Mouse (Mus musculus): ENCODE measurements around the gene Ppia. TPM values are rescaled to one million over a fixed set of nuclear protein-coding genes. Genes with fewer than 3 reads are reported as not detected.
A peak's percentile ranks its signal among the peaks of the same experiment; 100 is the strongest.

Gene Ppia
- polyA plus RNA-seq, 1 experiment from 2014 or later, result 4,594 TPM

- Histone ChIP-seq H3K9me3 (no peaks in the 10 kb centered on the region), H3K9ac (replicated peaks) (peak overlapping the region; percentile 91), H3K27ac (replicated peaks) (no peak overlapping the region), H3K27me3 (no peaks in the 10 kb centered on the region), H3K4me1 (peaks cover 29% of the 10 kb centered on the region), H3K36me3 (peaks cover 32% of the 10 kb centered on the region), H3K4me2 (replicated peaks) (peak overlapping the region; percentile 84), H3K4me3 (peak overlapping the region; percentile 96)
- WGBS, result 86% methylated on average over 8 of the region's 8 CpGs
- ATAC-seq (ENCODE audit: low FRiP score, low read depth), result no peak
These were observed 24.7 kb upstream of the Ppia start for GRCm38 (mm10) chr11:6390376-6391053.

DNA sequence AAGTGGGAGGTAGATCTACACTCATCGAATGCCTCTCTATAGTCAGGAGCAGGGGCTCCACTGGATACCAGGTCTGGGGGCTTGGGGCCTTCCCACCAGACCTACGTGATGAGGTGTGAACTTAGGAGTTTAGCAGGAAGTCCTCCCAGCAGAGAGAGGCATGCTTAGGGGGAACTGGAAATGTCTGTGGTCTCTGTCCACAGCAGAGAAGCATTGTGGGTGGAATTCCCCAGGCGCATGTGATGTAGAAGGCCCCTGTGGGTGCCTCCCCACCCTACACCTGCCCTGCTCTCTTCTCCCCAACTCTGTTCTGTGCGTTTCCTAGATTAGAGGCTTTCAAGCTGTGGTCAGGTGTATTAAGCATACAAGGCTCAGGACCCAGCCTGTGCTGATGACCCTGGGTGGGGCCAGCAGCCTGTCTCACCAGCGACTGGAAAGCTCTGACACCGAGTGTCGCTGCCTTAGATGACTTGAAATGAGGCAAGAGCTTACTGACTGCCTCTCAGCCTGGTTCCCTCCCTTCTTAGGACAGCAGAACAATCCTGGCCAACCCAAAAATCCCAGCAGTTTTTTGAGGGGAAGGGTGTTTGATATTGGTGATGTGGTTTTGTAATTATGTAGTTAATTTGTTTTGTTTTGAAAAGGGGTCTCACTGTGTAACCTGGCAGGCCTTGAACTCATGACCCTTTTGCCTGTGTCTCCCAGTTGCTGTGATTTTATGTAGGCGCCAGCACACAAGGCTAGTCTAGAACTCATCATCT is 23.5 kb upstream of the Ppia start:
- H3K4me1 ChIP-seq, result peaks cover 29% of the 10 kb centered on the region
- peaks cover 44% of the 10 kb centered on the region for H3K36me3 ChIP-seq
- H3K27me3 ChIP-seq, result no peaks in the 10 kb centered on the region
- WGBS, result 93% methylated on average over 8 of the region's 8 CpGs
- H3K4me2 ChIP-seq (replicated peaks), result no peak overlapping the region
- no peak overlapping the region; the same call in 1 of the 2 replicates for H3K4me3 ChIP-seq
- no peaks in the 10 kb centered on the region for H3K9me3 ChIP-seq
- no peak overlapping the region for H3K9ac ChIP-seq (replicated peaks)
- ATAC-seq (ENCODE audit: low FRiP score, low read depth), result no peak
- H3K27ac ChIP-seq (replicated peaks), result no peak overlapping the region

GRCm38 (mm10) chr11:6392857-6393256 is 22.4 kb upstream of the Ppia start:
- H3K27me3 ChIP-seq, result no peaks in the 10 kb centered on the region
- no peak overlapping the region for H3K9ac ChIP-seq (replicated peaks)
- 90% methylated on average over 6 of the region's 6 CpGs for WGBS
- ATAC-seq (ENCODE audit: low FRiP score, low read depth), result no peak
- no peaks in the 10 kb centered on the region for H3K9me3 ChIP-seq
- peaks cover 56% of the 10 kb centered on the region for H3K36me3 ChIP-seq
- no peak overlapping the region for H3K4me3 ChIP-seq
- no peak overlapping the region for H3K4me2 ChIP-seq (replicated peaks)
- no peak overlapping the region for H3K27ac ChIP-seq (replicated peaks)
- peaks cover 29% of the 10 kb centered on the region for H3K4me1 ChIP-seq

DNA sequence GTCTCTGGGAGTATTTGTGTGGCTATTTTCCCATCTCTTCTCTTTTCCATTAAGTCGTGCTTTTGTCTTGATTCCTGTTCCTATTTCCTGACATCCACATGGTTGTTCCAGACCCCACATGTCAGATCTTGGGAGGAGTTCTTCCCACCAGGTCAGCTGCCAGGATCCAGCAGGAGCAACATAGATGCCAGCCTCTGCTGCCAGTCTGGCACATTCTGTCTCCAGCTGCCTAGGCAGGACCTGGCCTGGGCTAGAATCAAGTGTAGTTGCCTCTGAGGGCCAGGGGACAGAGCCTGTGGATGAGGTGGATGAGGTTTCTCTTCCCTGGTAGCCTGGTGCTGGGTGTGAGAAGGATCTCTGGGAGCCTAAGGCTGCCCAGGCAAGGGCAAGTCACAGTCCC is 21.4 kb upstream of the Ppia start:
- Histone ChIP-seq H3K27ac (replicated peaks) (no peak overlapping the region), H3K4me3 (no peak overlapping the region), H3K27me3 (no peaks in the 10 kb centered on the region), H3K9ac (replicated peaks) (no peak overlapping the region), H3K4me2 (replicated peaks) (no peak overlapping the region), H3K36me3 (peaks cover 66% of the 10 kb centered on the region), H3K9me3 (no peaks in the 10 kb centered on the region), H3K4me1 (peaks cover 29% of the 10 kb centered on the region)
- ATAC-seq (ENCODE audit: low FRiP score, low read depth), result no peak
- 89% methylated on average over 1 of the region's 1 CpGs for WGBS

GRCm38 (mm10) chr11:6395565-6395964 is 19.7 kb upstream of the Ppia start:
- Histone ChIP-seq H3K4me1 (peaks cover 20% of the 10 kb centered on the region), H3K4me2 (replicated peaks) (no peak overlapping the region), H3K36me3 (peaks cover 82% of the 10 kb centered on the region), H3K9ac (replicated peaks) (no peak overlapping the region), H3K27me3 (no peaks in the 10 kb centered on the region), H3K27ac (replicated peaks) (no peak overlapping the region), H3K9me3 (no peaks in the 10 kb centered on the region), H3K4me3 (no peak overlapping the region)
- WGBS, result 82% methylated on average over 5 of the region's 5 CpGs
- ATAC-seq (ENCODE audit: low FRiP score, low read depth), result no peak

DNA sequence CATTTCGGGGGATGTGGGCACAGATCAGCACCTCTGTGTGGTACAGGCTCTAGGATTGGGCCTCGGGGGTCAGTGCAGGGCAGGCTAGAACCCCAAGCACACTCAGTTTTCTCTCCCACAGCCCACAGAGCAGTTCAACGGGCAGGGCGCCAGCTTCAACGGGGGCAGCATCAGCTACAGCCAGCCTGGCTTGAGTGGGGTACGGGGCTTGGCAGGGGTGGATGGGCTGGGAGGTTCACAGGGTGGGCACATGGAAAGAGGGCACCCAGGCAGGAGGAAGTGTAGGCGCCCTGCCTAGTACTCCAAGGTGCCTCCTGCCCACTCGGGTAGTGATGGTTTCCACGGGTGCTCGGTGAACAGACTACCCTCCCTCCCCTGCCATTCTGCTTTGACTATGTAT is 17.1 kb upstream of the Ppia start:
- no peak overlapping the region for H3K27ac ChIP-seq (replicated peaks)
- peaks cover 6% of the 10 kb centered on the region; the same call in 1 of the 2 replicates for H3K4me1 ChIP-seq
- no peak overlapping the region for H3K4me3 ChIP-seq
- H3K9me3 ChIP-seq, result no peaks in the 10 kb centered on the region
- WGBS, result 96% methylated on average over 10 of the region's 10 CpGs
- no peaks in the 10 kb centered on the region for H3K27me3 ChIP-seq
- no peak overlapping the region for H3K9ac ChIP-seq (replicated peaks)
- no peak for ATAC-seq (ENCODE audit: low FRiP score, low read depth)
- H3K36me3 ChIP-seq, result peaks cover 92% of the 10 kb centered on the region
- H3K4me2 ChIP-seq (replicated peaks), result no peak overlapping the region

DNA sequence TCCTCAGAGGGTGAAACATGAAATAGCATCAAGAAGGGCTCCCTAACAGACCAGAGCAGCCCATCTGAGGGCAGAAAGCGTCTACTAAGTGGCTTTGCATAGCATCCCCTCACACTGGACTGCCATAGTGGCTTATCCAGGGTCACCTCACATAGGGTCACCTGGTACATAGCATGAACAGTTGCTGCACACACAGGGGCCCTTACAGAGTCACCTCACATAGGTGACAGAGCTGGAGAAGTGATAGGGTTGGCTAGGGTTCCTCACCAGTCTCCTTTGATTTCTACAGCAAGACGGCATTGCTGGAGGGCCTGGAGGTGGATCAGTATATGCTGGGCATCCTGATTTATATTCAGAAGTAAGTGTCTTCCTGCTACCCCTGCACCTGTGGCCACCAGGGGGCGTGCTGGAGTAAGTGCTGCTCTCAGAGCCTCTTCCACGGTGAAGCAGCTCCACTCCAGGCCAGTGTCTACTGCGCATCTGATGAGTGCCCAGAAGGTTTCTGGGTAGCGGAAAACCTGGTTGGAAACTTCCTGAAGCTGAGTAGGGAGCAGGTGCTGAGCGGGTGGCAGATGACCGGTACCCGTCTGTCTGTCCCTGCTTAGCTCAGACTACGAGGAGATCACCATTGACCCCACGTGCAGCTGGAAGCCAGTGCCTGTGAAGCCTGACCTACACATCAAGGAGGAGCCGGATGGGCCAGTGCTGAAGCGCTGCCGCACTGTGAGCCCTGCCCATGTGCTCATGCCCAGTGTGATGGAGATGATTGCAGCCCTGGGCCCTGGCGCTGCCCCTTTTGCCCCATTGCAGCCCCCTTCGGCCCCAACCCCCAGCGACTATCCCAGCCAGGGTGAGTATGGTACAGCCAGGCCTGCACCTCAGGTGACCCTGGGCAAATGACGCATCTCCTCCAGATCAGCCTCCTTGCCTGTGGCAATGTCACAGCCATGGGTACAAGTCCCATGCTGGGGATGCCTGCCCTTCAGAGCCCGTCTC is 12.4 kb upstream of the Ppia start:
- Histone ChIP-seq H3K4me3 (no peak overlapping the region), H3K27me3 (no peaks in the 10 kb centered on the region), H3K4me1 (peaks cover 9% of the 10 kb centered on the region), H3K36me3 (peaks cover 86% of the 10 kb centered on the region), H3K9ac (replicated peaks) (no peak overlapping the region), H3K4me2 (replicated peaks) (no peak overlapping the region), H3K27ac (replicated peaks) (no peak overlapping the region), H3K9me3 (no peaks in the 10 kb centered on the region)
- no peak for ATAC-seq (ENCODE audit: low FRiP score, low read depth)
- WGBS, result 87% methylated on average over 19 of the region's 19 CpGs

GRCm38 (mm10) chr11:6403830-6404405 is 11.3 kb upstream of the Ppia start:
- H3K27ac ChIP-seq (replicated peaks), result no peak overlapping the region
- no peak overlapping the region for H3K4me3 ChIP-seq
- no peaks in the 10 kb centered on the region for H3K9me3 ChIP-seq
- no peak overlapping the region for H3K4me2 ChIP-seq (replicated peaks)
- peaks cover 75% of the 10 kb centered on the region for H3K36me3 ChIP-seq
- WGBS, result 91% methylated on average over 5 of the region's 5 CpGs
- no peaks in the 10 kb centered on the region for H3K27me3 ChIP-seq
- no peak overlapping the region for H3K9ac ChIP-seq (replicated peaks)
- ATAC-seq (ENCODE audit: low FRiP score, low read depth), result no peak
- H3K4me1 ChIP-seq, result peaks cover 9% of the 10 kb centered on the region

DNA sequence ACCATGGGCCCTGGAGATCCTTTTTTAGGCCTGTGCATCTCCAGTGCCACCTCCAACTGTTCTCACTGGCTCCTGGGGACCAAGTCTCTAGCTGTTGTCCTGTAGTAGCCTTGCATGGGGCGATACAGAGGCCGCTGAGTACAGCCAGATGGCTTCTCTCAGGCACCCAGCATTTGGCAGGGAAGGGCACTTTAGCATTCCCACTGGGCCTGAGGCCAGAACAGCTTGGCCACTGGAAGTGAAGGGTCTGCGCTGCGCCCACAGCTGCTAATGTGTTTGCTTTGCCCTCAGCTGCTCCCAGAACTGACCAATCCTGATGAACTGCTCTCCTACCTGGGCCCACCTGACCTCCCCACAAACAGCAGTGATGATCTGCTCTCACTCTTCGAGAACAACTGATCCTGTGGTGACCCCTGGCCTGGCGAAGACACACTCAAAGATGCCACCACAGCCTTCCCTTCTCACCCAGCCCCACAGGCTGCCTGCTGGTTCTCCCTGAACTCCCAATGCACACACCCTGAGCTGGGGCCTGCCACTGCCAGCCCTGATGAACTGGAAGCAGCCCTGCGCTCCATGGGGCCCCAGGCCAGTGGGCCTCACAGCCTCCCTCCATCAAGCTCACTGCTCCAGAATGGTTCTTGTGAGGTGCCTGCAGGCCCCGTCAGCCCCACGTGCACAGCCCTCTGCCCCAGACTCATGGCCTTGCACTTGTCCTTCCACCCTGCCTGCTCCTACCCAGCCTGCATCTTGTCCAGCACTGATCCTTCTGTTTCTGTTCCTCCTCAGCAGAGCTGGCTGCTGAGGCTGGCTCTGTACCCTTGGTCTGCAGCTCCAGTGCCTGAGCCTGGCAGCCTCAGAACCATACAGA is 10.3 kb upstream of the Ppia start:
- no peaks in the 10 kb centered on the region for H3K9me3 ChIP-seq
- peaks cover 65% of the 10 kb centered on the region for H3K36me3 ChIP-seq
- H3K4me1 ChIP-seq, result peaks cover 9% of the 10 kb centered on the region
- no peak for ATAC-seq (ENCODE audit: low FRiP score, low read depth)
- no peaks in the 10 kb centered on the region for H3K27me3 ChIP-seq
- no peak overlapping the region for H3K4me2 ChIP-seq (replicated peaks)
- WGBS, result 96% methylated on average over 9 of the region's 9 CpGs
- H3K4me3 ChIP-seq, result no peak overlapping the region
- H3K27ac ChIP-seq (replicated peaks), result peak overlapping the region; percentile 60; the same call in 1 of the 2 replicates
- no peak overlapping the region for H3K9ac ChIP-seq (replicated peaks)

DNA sequence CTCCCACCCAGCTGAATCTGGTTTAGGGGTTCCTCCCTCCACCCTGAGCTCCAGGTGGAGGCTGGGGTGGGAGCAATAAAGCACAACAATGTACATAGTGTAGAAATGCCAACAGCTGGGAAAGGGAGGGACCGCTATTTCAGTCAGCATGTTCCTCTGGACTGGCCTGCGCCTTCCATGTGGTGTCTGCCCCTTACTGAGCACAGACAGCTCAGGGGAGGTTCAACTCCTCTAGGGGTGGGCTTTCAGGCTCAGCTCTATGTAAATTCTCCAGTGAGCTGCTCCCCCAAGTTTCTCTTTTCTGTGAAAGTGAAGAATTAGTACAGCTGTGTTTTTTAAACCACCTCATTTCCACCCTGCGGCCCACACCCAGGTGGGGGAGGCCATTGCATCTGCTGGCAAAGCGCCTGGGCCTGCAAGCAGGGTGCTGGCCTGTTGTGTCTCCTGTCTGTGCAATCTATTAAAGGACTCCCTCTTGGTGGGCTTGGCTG is 9.6 kb upstream of the Ppia start:
- Histone ChIP-seq H3K36me3 (peaks cover 58% of the 10 kb centered on the region), H3K9me3 (no peaks in the 10 kb centered on the region), H3K4me1 (peaks cover 9% of the 10 kb centered on the region), H3K27ac (replicated peaks) (peak overlapping the region; percentile 60), H3K9ac (replicated peaks) (no peak overlapping the region), H3K4me3 (no peak overlapping the region), H3K27me3 (no peaks in the 10 kb centered on the region), H3K4me2 (replicated peaks) (no peak overlapping the region)
- ATAC-seq (ENCODE audit: low FRiP score, low read depth), result no peak
- WGBS, result 85% methylated on average over 4 of the region's 4 CpGs

Measured in midbrain, embryonic 12.5 days (tissue).